Mouse (Mus musculus) G1E (cell line): ENCODE results near the gene Cep250. TPM values are rescaled to one million over a fixed set of nuclear protein-coding genes. Genes with fewer than 3 reads are reported as not detected.

Source experiments
- ATAC-seq: 2 replicates; pipeline ENCODE4 v1.8.0; 2016; ENCODE audit warnings: mild to moderate bottlenecking; ENCODE audit not compliant: insufficient number of reproducible peaks, poor library complexity, low FRiP score, severe bottlenecking; ENCODE audit errors: extremely low read depth
- DNase-seq: peaks from one replicate; pipeline ENCODE4 v3.0.0; 2012; ENCODE audit warnings: low spot score
- H3K27me3 ChIP-seq: 2 replicates; pipeline ENCODE4 v1.6.1; 2012; ENCODE audit warnings: mild to moderate bottlenecking, low read length, inconsistent platforms; ENCODE audit not compliant: insufficient read depth
- H3K36me3 ChIP-seq: replicated peaks from 2 replicates; pipeline ENCODE3; 2012; ENCODE audit warnings: mild to moderate bottlenecking, inconsistent platforms
- H3K4me1 ChIP-seq: 2 replicates; pipeline ENCODE4 v1.6.1; 2012; ENCODE audit warnings: low read depth, low read length, inconsistent platforms, mixed read lengths; ENCODE audit not compliant: insufficient read depth
- H3K4me3 ChIP-seq: 2 replicates; pipeline ENCODE4 v1.5.1; 2012; ENCODE audit warnings: low read depth, mild to moderate bottlenecking, inconsistent platforms, low read length, moderate library complexity, mixed read lengths
- H3K9me3 ChIP-seq: replicated peaks from 2 replicates; pipeline ENCODE4 v1.6.1; 2012; ENCODE audit warnings: inconsistent platforms
- CTCF ChIP-seq: IDR thresholded peaks from 2 replicates; pipeline ENCODE4 v1.5.1; 2012; ENCODE audit warnings: low read depth, low read length, inconsistent platforms, mixed read lengths
- GATA1 ChIP-seq: IDR thresholded peaks from 2 replicates; pipeline ENCODE4 v1.6.1; 2012; ENCODE audit warnings: borderline replicate concordance, low read length, inconsistent platforms, mixed read lengths
- GATA2 ChIP-seq: IDR thresholded peaks from 2 replicates; pipeline ENCODE4 v1.6.1; 2012; ENCODE audit warnings: low read depth, low read length, inconsistent platforms, borderline replicate concordance
- POLR2AphosphoS5 ChIP-seq: IDR thresholded peaks from 2 replicates; pipeline ENCODE4 v1.6.1; 2012; ENCODE audit warnings: low read depth, low read length, inconsistent platforms; ENCODE audit not compliant: insufficient replicate concordance
- TAL1 ChIP-seq: conservative IDR thresholded peaks from 2 replicates; pipeline ENCODE4 v1.6.1; 2012; ENCODE audit warnings: low read depth, low read length, inconsistent platforms, mixed read lengths
- polyA plus RNA-seq: library from polyadenylated mRNA; stranded (reverse); fragments of >175 nt; gene quantifications from 2 replicates; pipeline ENCODE4 v1.2.3, GENCODE M21; 2012
- total RNA-seq, 2 experiments: library from RNA; stranded (forward) in 1 of 2; stranded (reverse) in 1 of 2; fragments of 200-1000 nt in 1 of 2; fragments of >200 nt in 1 of 2; fragmentation: Nextera tagmentation in 1 of 2; gene quantifications; 2 replicates each; pipeline ENCODE4 v1.2.3; 2014 to 2017

Cep250 gene
- total and polyA plus RNA-seq, 3 experiments = 12.3 to 49.2 (median 19.9) TPM

DNA sequence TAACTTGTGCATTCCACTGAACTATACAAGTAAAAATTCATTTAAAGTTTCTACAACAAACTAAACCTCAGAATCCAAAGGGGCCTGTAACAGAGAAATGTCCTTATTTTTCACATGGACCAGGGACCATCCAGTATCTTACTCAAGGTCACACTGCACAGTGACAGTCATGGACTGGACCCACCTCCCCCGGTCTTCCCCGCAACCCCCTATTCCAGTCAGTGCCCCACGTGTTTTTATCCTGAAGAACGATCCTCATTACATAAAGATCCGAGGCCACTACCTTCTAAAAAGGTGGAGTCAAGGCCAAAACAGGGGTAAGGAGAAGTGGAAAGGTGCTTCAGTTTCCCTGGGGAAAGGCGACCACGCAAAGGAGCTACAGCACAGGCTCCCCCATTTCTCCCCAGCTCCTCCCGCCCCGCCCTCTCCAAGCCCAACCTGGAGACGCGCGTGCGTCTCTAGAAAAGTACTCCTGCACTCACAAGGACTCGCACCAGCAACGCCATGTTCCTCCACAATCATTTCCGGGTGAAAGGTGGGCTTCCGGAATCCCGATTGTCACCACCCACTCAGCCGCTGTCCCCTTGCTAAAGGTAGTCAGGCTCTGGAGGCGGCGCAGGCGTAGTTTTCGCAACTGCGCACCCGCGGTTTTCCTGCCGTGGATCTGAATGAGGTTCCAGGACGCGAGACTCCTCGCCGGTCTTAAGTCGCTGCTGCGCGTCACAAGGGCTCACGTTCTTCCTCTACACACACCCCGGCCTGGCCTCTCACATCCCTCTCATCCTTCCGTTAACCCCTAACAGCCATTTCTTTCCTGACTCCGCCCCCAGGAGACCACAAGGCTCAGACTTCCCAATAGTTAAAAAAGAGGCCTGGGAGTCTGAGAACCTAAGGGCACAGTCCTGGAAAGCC, 26.5 kb upstream of the Cep250 start, which contains the start of gene Uqcc1:
TSS of gene Uqcc1 (minus strand) at position 780 of the 912 bp plus-strand sequence.
- ATAC-seq = peak; percentile 88
- TF ChIP-seq GATA2 (no peak), POLR2AphosphoS5 (no peak), TAL1 (no peak), GATA1 (no peak), CTCF (no peak)
- H3K4me1 ChIP-seq = peaks cover 32% of the 10 kb centered on the region
- no peaks in the 10 kb centered on the region for H3K9me3 ChIP-seq
- H3K36me3 ChIP-seq = peaks cover 16% of the 10 kb centered on the region
- DNase-seq = peak; percentile 73
- no peaks in the 10 kb centered on the region for H3K27me3 ChIP-seq
- H3K4me3 ChIP-seq = peak within 1 kb of the TSS; percentile 78

DNA sequence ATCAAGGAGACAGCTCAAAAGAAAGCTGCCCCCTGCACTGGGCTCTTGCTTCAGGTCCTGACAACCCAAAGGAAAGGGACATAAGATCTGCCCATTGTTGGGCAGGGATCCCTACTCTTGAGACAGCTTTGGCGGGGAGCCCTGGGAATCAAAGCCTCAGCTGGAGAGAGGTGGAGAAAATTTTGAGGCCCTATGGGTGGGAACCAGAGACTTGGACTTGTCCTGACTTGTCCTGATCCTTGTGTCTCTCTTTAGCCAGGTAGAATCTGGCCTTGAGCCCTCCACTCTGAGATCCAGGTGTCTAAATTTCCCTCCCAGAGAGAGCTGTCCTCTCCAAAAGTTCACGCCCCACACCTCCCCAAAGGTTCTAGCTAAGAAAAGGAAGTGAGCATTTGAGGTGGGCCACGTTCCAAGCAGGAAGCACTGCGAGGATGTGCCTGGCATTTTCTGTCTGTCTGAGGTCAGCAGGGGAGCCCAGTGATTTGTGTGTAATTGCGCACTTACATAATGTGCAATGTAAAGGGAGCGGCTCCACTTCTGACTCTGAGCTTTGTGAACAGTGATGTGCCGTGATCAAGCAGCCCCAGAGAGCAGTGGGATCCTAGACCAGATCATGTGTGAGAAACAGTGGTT, 16.2 kb upstream of the Cep250 start:
- ATAC-seq (no peak), DNase-seq (no peak)
- Histone ChIP-seq H3K27me3 (peaks cover 26% of the 10 kb centered on the region; the same call in 1 of the 2 replicates), H3K9me3 (no peaks in the 10 kb centered on the region), H3K36me3 (no peaks in the 10 kb centered on the region), H3K4me3 (no peak overlapping the region), H3K4me1 (peaks cover 6% of the 10 kb centered on the region; the same call in 1 of the 2 replicates)
- TF ChIP-seq TAL1 (no peak), CTCF (no peak), GATA2 (no peak), POLR2AphosphoS5 (no peak), GATA1 (no peak)

DNA sequence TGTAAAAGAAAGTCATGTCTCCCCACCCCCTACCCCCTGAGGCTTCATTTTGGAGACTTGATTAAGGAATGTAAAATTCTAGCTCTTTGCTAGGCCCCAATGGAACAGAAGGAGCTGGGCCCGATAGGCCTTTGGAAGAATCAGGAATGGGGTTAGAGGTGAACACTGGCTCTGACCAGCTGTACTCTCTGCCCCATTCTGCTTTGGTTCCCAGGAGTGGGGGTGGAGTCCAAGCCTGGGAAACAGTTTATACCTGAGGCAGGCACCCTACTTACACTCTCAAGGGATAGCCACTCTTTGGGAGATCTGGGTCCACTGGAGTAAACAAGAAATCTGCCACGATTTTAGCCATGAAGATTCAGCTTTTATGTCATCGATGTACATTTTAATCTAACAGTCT, 15.6 kb upstream of the Cep250 start, which contains the start of gene Gm15557:
TSS of gene Gm15557 (plus strand) at position 48 of the 400 bp plus-strand sequence.
- ATAC-seq (no peak), DNase-seq (no peak)
- TF ChIP-seq GATA2 (no peak), CTCF (no peak), POLR2AphosphoS5 (no peak)

DNA sequence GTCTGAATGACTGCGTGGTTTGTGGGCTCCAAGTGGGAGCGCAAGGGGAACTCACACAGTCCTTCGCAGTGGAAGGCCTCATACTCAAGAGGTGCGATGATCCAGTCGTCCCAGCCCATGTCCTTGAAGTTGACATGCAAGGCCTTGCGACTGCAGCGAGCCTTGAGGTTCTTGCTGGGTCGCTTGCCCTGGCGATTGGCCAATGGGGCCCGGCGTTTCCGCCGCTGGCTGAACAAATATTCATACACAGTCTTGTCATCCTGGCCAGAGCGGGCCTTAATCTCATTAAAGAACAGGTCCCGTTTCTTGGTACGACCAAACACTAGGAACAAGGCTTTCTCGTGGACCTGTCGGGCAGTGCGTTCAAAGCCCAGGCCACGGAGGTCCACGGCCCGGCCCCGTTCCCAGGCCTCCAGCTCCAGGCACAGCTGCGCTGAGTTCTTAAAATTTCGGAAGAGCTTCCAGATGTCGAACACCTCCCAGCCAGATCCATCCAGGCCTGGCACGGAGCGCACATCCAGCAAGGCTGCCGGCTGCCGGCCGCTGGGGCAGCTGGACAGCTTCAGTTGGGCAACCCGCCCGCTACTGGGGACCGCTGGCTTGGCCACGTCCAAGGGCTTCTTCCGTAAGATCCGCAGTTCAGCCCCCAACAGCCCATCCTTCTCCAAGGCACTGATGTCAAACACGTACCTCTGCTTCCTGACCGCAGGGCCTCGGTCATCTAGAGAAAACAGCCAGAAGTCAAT, 14.4 kb upstream of the Cep250 start:
- no peaks in the 10 kb centered on the region for H3K9me3 ChIP-seq
- no peak for TF ChIP-seq POLR2AphosphoS5
- no peak overlapping the region for H3K4me3 ChIP-seq
- peaks cover 28% of the 10 kb centered on the region; the same call in 1 of the 2 replicates for H3K27me3 ChIP-seq
- no peaks in the 10 kb centered on the region for H3K36me3 ChIP-seq
- ATAC-seq (no peak), DNase-seq (no peak)
- H3K4me1 ChIP-seq = peaks cover 13% of the 10 kb centered on the region

More for the DNA sequence above, 15.6 kb upstream of the Cep250 start, which contains the start of gene Gm15557:
- Histone ChIP-seq H3K27me3 (peaks cover 28% of the 10 kb centered on the region; the same call in 1 of the 2 replicates), H3K36me3 (no peaks in the 10 kb centered on the region), H3K4me1 (peaks cover 6% of the 10 kb centered on the region; the same call in 1 of the 2 replicates), H3K4me3 (no peak within 1 kb of the TSS), H3K9me3 (no peaks in the 10 kb centered on the region)

DNA sequence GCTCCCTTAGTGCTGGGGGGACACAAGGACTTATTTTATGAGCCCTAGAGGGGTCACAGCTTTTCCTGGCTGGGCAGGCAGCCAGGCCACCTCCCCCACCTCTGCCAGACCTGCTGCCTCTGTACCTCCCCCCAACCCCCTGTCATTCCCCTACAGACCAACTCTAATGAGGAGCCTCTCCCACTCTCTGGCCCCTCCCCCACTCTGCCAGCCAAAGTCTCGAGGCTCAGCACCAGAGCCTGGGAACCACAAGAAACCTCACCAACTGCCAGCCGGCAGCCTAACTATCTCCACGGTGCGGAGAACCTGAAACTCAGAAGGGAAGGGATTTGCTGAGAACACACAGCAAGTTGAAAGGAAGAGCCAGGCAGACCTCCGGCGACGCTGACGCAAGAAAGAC, 12.8 kb upstream of the Cep250 start:
- H3K27me3 ChIP-seq = peaks cover 28% of the 10 kb centered on the region; the same call in 1 of the 2 replicates
- no peak for DNase-seq
- H3K4me1 ChIP-seq = peaks cover 28% of the 10 kb centered on the region
- no peaks in the 10 kb centered on the region for H3K9me3 ChIP-seq
- H3K36me3 ChIP-seq = no peaks in the 10 kb centered on the region
- no peak for ATAC-seq
- no peak overlapping the region for H3K4me3 ChIP-seq
- TF ChIP-seq CTCF = no peak
- no peak for TF ChIP-seq TAL1
- no peak for TF ChIP-seq POLR2AphosphoS5
- TF ChIP-seq GATA2 = no peak
- no peak for TF ChIP-seq GATA1

DNA sequence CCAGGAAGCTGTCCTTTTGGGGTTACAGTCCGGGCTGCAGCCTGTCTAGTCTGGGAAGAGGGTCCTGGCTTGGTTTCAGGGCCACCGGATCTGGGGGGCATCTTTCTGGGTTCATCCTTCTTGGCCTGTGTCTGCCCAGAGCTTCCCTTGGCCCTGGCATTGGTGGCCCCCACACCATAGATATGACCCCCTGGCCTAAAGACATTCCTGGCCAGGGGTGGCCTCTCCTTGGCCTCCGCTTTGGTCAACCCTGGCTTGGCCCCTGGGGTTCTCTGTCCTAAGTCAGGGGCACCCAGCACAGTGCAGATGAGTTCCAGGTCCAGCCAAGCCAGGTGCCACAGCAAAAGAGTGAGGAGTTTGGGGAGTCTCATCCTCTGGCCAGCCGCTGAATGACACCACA, 11.6 kb upstream of the Cep250 start:
- H3K27me3 ChIP-seq = peaks cover 25% of the 10 kb centered on the region; the same call in 1 of the 2 replicates
- TF ChIP-seq GATA2 = no peak
- TF ChIP-seq GATA1 = no peak
- no peak for TF ChIP-seq TAL1
- no peak for TF ChIP-seq CTCF
- no peak for TF ChIP-seq POLR2AphosphoS5
- peaks cover 29% of the 10 kb centered on the region for H3K4me1 ChIP-seq

More for the DNA sequence above, 11.6 kb upstream of the Cep250 start:
- H3K36me3 ChIP-seq = no peaks in the 10 kb centered on the region
- DNase-seq = no peak
- H3K4me3 ChIP-seq = no peak overlapping the region
- no peak for ATAC-seq
- H3K9me3 ChIP-seq = no peaks in the 10 kb centered on the region
